Mouse (Mus musculus) MEL (cell line): ENCODE measurements around the gene Pcca. TPM values are rescaled to one million over a fixed set of nuclear protein-coding genes. Genes with fewer than 3 reads are reported as not detected.

Experiments used
- DNase-seq: peaks from one replicate; pipeline ENCODE4 v3.0.0; 2011; ENCODE audit warnings: low read depth, low spot score
- H3K27ac ChIP-seq: 2 replicates; pipeline ENCODE4 v1.5.1; 2012; ENCODE audit warnings: low read depth, mild to moderate bottlenecking, control low read depth, low read length, moderate library complexity; ENCODE audit not compliant: control insufficient read depth
- H3K27me3 ChIP-seq, 2 experiments: fragments of 150-350 bp in 1 of 2; sonication (generic) in 1 of 2; 2 replicates each; pipeline ENCODE4 v1.6.1; 2012; ENCODE audit warnings: low read length in 2 of 2, mild to moderate bottlenecking in 2 of 2, improper control_type of control experiment in 1 of 2, moderate library complexity in 1 of 2; ENCODE audit not compliant: insufficient read depth in 2 of 2, control insufficient read depth in 1 of 2
- H3K36me3 ChIP-seq, 2 experiments: 2 replicates each; pipeline ENCODE4 v1.6.1; 2012 to 2014; ENCODE audit warnings: low read length in 2 of 2, improper control_type of control experiment in 1 of 2, inconsistent platforms in 1 of 2, mild to moderate bottlenecking in 1 of 2; ENCODE audit not compliant: insufficient read depth in 2 of 2, control insufficient read depth in 1 of 2
- H3K4me1 ChIP-seq, 2 experiments: fragments of 150-350 bp in 1 of 2; sonication (generic) in 1 of 2; 2 replicates each; pipeline ENCODE4 v1.6.1; 2012; ENCODE audit warnings: low read length in 2 of 2, improper control_type of control experiment in 1 of 2, mild to moderate bottlenecking in 1 of 2; ENCODE audit not compliant: insufficient read depth in 2 of 2, control insufficient read depth in 1 of 2
- H3K4me3 ChIP-seq, 2 experiments: fragments of 150-350 bp in 1 of 2; sonication (generic) in 1 of 2; 2 replicates each; pipeline ENCODE4 v1.5.1; 2012; ENCODE audit warnings: low read depth in 2 of 2, low read length in 2 of 2, mild to moderate bottlenecking in 2 of 2, moderate library complexity in 2 of 2, control low read depth in 1 of 2, improper control_type of control experiment in 1 of 2; ENCODE audit not compliant: control insufficient read depth in 1 of 2, insufficient read depth in 1 of 2
- H3K79me2 ChIP-seq: 2 replicates; pipeline ENCODE4 v1.6.1; 2012; ENCODE audit warnings: mild to moderate bottlenecking, low read length, moderate library complexity; ENCODE audit not compliant: control insufficient read depth, poor library complexity, insufficient read depth
- H3K9ac ChIP-seq: 2 replicates; pipeline ENCODE4 v1.6.1; 2012; ENCODE audit warnings: low read depth, mild to moderate bottlenecking, control low read depth, low read length, moderate library complexity; ENCODE audit not compliant: control insufficient read depth, poor library complexity, severe bottlenecking
- H3K9me3 ChIP-seq: fragments of 150-350 bp; sonication (generic); replicated peaks from 2 replicates; pipeline ENCODE4 v1.6.1; 2012; ENCODE audit warnings: mild to moderate bottlenecking, low read length, improper control_type of control experiment, moderate library complexity; ENCODE audit not compliant: insufficient read depth
- CHD2 ChIP-seq: IDR thresholded peaks from 2 replicates; pipeline ENCODE4 v1.6.1; 2011; ENCODE audit warnings: low read length, improper control_type of control experiment
- CTCF ChIP-seq, 3 experiments: IDR thresholded peaks in 2 of 3; conservative IDR thresholded peaks in 1 of 3; 2 replicates each; pipeline ENCODE4 v1.5.1; 2011 to 2012; ENCODE audit warnings: low read length in 3 of 3, low read depth in 2 of 3, mild to moderate bottlenecking in 2 of 3, improper control_type of control experiment in 1 of 3, inconsistent platforms in 1 of 3, mixed read lengths in 1 of 3, moderate library complexity in 1 of 3; ENCODE audit not compliant: control insufficient read depth in 1 of 3, insufficient read depth in 1 of 3, poor library complexity in 1 of 3, severe bottlenecking in 1 of 3
- EP300 ChIP-seq, 2 experiments: IDR thresholded peaks; 2 replicates each; pipeline ENCODE4 v1.6.1; 2011; ENCODE audit warnings: improper control_type of control experiment in 2 of 2, low read length in 2 of 2, low read depth in 1 of 2, mild to moderate bottlenecking in 1 of 2
- ETS1 ChIP-seq: IDR thresholded peaks from 2 replicates; pipeline ENCODE4 v1.6.1; 2012; ENCODE audit warnings: low read depth, mild to moderate bottlenecking, inconsistent platforms, low read length, improper control_type of control experiment, moderate library complexity
- GABPA ChIP-seq: IDR thresholded peaks from 2 replicates; pipeline ENCODE4 v1.6.1; 2012; ENCODE audit warnings: low read depth, mild to moderate bottlenecking, inconsistent platforms, low read length, improper control_type of control experiment, moderate library complexity
- HCFC1 ChIP-seq: IDR thresholded peaks from 2 replicates; pipeline ENCODE4 v1.6.1; 2012; ENCODE audit warnings: low read depth, mild to moderate bottlenecking, inconsistent platforms, low read length, improper control_type of control experiment, moderate library complexity
- JUND ChIP-seq: IDR thresholded peaks from 2 replicates; pipeline ENCODE4 v1.6.1; 2011; ENCODE audit warnings: low read depth, mild to moderate bottlenecking, improper control_type of control experiment, low read length
- KAT2A ChIP-seq: conservative IDR thresholded peaks from 2 replicates; pipeline ENCODE4 v1.6.1; 2012; ENCODE audit warnings: low read depth, low read length, improper control_type of control experiment, inconsistent platforms
- MAFK ChIP-seq: IDR thresholded peaks from 2 replicates; pipeline ENCODE4 v1.6.1; 2011; ENCODE audit warnings: low read depth, mild to moderate bottlenecking, low read length, improper control_type of control experiment, borderline replicate concordance
- MAX ChIP-seq: IDR thresholded peaks from 2 replicates; pipeline ENCODE4 v1.6.1; 2011; ENCODE audit warnings: low read length, improper control_type of control experiment
- MXI1 ChIP-seq: IDR thresholded peaks from 2 replicates; pipeline ENCODE4 v1.6.1; 2011; ENCODE audit warnings: mild to moderate bottlenecking, low read depth, low read length, improper control_type of control experiment
- MYB ChIP-seq: IDR thresholded peaks from 2 replicates; pipeline ENCODE4 v1.6.1; 2011; ENCODE audit warnings: mild to moderate bottlenecking, low read depth, low read length, improper control_type of control experiment
- MYC ChIP-seq: IDR thresholded peaks from 2 replicates; pipeline ENCODE4 v1.6.1; 2011; ENCODE audit warnings: low read depth, mild to moderate bottlenecking, low read length, improper control_type of control experiment, moderate library complexity
- NRF1 ChIP-seq: IDR thresholded peaks from 2 replicates; pipeline ENCODE4 v1.6.1; 2014; ENCODE audit warnings: low read depth, mild to moderate bottlenecking, inconsistent platforms, low read length, improper control_type of control experiment, moderate library complexity; ENCODE audit not compliant: poor library complexity, insufficient read depth, severe bottlenecking
- POLR2A ChIP-seq, 2 experiments: IDR thresholded peaks; 2 replicates each; pipeline ENCODE4 v1.6.1; 2011 to 2012; ENCODE audit warnings: low read length in 2 of 2, mild to moderate bottlenecking in 2 of 2, control low read depth in 1 of 2, improper control_type of control experiment in 1 of 2, low read depth in 1 of 2, moderate library complexity in 1 of 2; ENCODE audit not compliant: control insufficient read depth in 1 of 2, insufficient read depth in 1 of 2, poor library complexity in 1 of 2
- POLR2AphosphoS2 ChIP-seq: IDR thresholded peaks from 2 replicates; pipeline ENCODE4 v1.6.1; 2011; ENCODE audit warnings: low read length, improper control_type of control experiment
- RAD21 ChIP-seq: IDR thresholded peaks from 2 replicates; pipeline ENCODE4 v1.6.1; 2011; ENCODE audit warnings: mild to moderate bottlenecking, low read depth, low read length, improper control_type of control experiment
- RCOR1 ChIP-seq: IDR thresholded peaks from 2 replicates; pipeline ENCODE4 v1.6.1; 2012; ENCODE audit warnings: low read depth, mild to moderate bottlenecking, inconsistent platforms, low read length, improper control_type of control experiment
- SMC3 ChIP-seq: IDR thresholded peaks from 2 replicates; pipeline ENCODE4 v1.6.1; 2011; ENCODE audit warnings: low read depth, low read length, improper control_type of control experiment
- TBP ChIP-seq: IDR thresholded peaks from 2 replicates; pipeline ENCODE4 v1.8.0; 2011; ENCODE audit warnings: low read depth, low read length, improper control_type of control experiment
- TCF12 ChIP-seq: IDR thresholded peaks from 2 replicates; pipeline ENCODE4 v1.6.1; 2014; ENCODE audit warnings: low read depth, mild to moderate bottlenecking, inconsistent platforms, low read length, improper control_type of control experiment, moderate library complexity
- UBTF ChIP-seq: IDR thresholded peaks from 2 replicates; pipeline ENCODE4 v1.6.1; 2012; ENCODE audit warnings: low read depth, mild to moderate bottlenecking, inconsistent platforms, low read length, improper control_type of control experiment, moderate library complexity, borderline replicate concordance; ENCODE audit not compliant: insufficient read depth
- USF2 ChIP-seq, 2 experiments: IDR thresholded peaks; 2 replicates each; pipeline ENCODE4 v1.6.1; 2011 to 2012; ENCODE audit warnings: improper control_type of control experiment in 2 of 2, low read length in 2 of 2, borderline replicate concordance in 1 of 2, inconsistent platforms in 1 of 2, low read depth in 1 of 2, mild to moderate bottlenecking in 1 of 2; ENCODE audit not compliant: insufficient read depth in 1 of 2
- ZC3H11A ChIP-seq: IDR thresholded peaks from 2 replicates; pipeline ENCODE4 v1.6.1; 2012; ENCODE audit warnings: low read depth, mild to moderate bottlenecking, inconsistent platforms, low read length, improper control_type of control experiment
- ZKSCAN1 ChIP-seq: IDR thresholded peaks from 2 replicates; pipeline ENCODE4 v1.6.1; 2012; ENCODE audit warnings: low read depth, mild to moderate bottlenecking, inconsistent platforms, low read length, improper control_type of control experiment, moderate library complexity
- ZMIZ1 ChIP-seq: IDR thresholded peaks from 2 replicates; pipeline ENCODE4 v1.6.1; 2012; ENCODE audit warnings: low read depth, mild to moderate bottlenecking, inconsistent platforms, low read length, improper control_type of control experiment, moderate library complexity
- ZNF384 ChIP-seq: IDR thresholded peaks from 2 replicates; pipeline ENCODE4 v1.6.1; 2012; ENCODE audit warnings: low read depth, mild to moderate bottlenecking, inconsistent platforms, low read length, improper control_type of control experiment
- polyA plus RNA-seq, 2 experiments: library from polyadenylated mRNA; stranded (reverse) in 1 of 2; unstranded in 1 of 2; fragments of >175 nt in 1 of 2; fragments of >200 nt in 1 of 2; gene quantifications; 2 replicates each; pipeline versions ENCODE4 v1.2.1 to v1.2.4; 2012; ENCODE audit warnings: low replicate concordance in 2 of 2, low read depth in 1 of 2; ENCODE audit not compliant: insufficient read length in 2 of 2, insufficient read depth in 1 of 2, missing spikeins in 1 of 2
- total RNA-seq: library from RNA; depleted of rRNA; stranded (reverse); fragments of 300-350 nt; gene quantifications from 2 replicates; pipeline ENCODE4 v1.2.3, GENCODE M21; 2012

Gene Pcca
- total and polyA plus RNA-seq, 3 experiments, result 21.2 to 22.7 TPM; not detected in 1

- Histone ChIP-seq H3K4me1 (no peaks in the 10 kb centered on the region), H3K36me3 (no peaks in the 10 kb centered on the region), H3K9me3 (no peaks in the 10 kb centered on the region), H3K79me2 (no peaks in the 10 kb centered on the region), H3K27me3 (no peaks in the 10 kb centered on the region), H3K27ac (no peak overlapping the region), H3K4me3 (no peak overlapping the region), H3K9ac (no peak overlapping the region)
- DNase-seq, result no peak
- TF ChIP-seq USF2 (IDR thresholded peaks at IDR 0.05; ENCODE audit: borderline replicate concordance in 1 of 2, insufficient read depth in 1 of 2, low read depth in 1 of 2, low read length in 2 of 2) (no peak), TBP (no peak), CTCF (IDR thresholded peaks at IDR 0.05 in 2 of 3, conservative IDR thresholded peaks at IDR 0.05 in 1 of 3; ENCODE audit: control insufficient read depth in 1 of 3, insufficient read depth in 1 of 3, low read depth in 2 of 3, low read length in 3 of 3, poor library complexity in 1 of 3, severe bottlenecking in 1 of 3) (no peak), UBTF (no peak), KAT2A (no peak), MYC (no peak), ETS1 (no peak), MXI1 (no peak), SMC3 (no peak), ZMIZ1 (no peak), EP300 (IDR thresholded peaks at IDR 0.05; ENCODE audit: low read depth in 1 of 2, low read length in 2 of 2) (no peak), ZKSCAN1 (no peak), JUND (no peak), HCFC1 (no peak), RCOR1 (no peak), ZNF384 (no peak)
Observed at GRCm38 (mm10) chr14:122484844-122485551, 49.1 kb upstream of the Pcca start.

GRCm38 (mm10) chr14:122485635-122486181 lies 48.4 kb upstream of the Pcca start:
- Histone ChIP-seq H3K79me2 (no peaks in the 10 kb centered on the region), H3K36me3 (no peaks in the 10 kb centered on the region), H3K9me3 (no peaks in the 10 kb centered on the region), H3K27me3 (no peaks in the 10 kb centered on the region), H3K4me3 (no peak overlapping the region), H3K27ac (no peak overlapping the region), H3K4me1 (no peaks in the 10 kb centered on the region), H3K9ac (no peak overlapping the region)
- DNase-seq, result peak; percentile 12
- TF ChIP-seq NRF1, result no peak
- TF ChIP-seq RAD21, result no peak
- no peak for TF ChIP-seq MYB
- TF ChIP-seq GABPA, result no peak
- TF ChIP-seq EP300 (IDR thresholded peaks at IDR 0.05; ENCODE audit: low read depth in 1 of 2, low read length in 2 of 2), result no peak
- no peak for TF ChIP-seq ZMIZ1
- no peak for TF ChIP-seq ZC3H11A
- no peak for TF ChIP-seq ETS1
- no peak for TF ChIP-seq MAX
- TF ChIP-seq MXI1, result no peak
- no peak for TF ChIP-seq TCF12
- no peak for TF ChIP-seq RCOR1
- no peak for TF ChIP-seq MAFK
- TF ChIP-seq CHD2, result no peak
- TF ChIP-seq POLR2AphosphoS2, result no peak
- no peak for TF ChIP-seq POLR2A (IDR thresholded peaks at IDR 0.05; ENCODE audit: control insufficient read depth in 1 of 2, insufficient read depth in 1 of 2, low read depth in 1 of 2, low read length in 2 of 2, poor library complexity in 1 of 2)
- TF ChIP-seq HCFC1, result no peak
- TF ChIP-seq MYC, result no peak
